Mouse (Mus musculus) heart, adult 2 months (tissue): ENCODE measurements at regions not wholly inside any gene's neighbourhood (a gene's known extent, or its start where the extent isn't known, plus 50 kb on each side); places are given as distances from the start of the nearest gene placed in this dataset.

Experiments
- DNase-seq, 2 experiments: peaks; one replicate each; pipeline ENCODE4 v3.0.0; 2021
- H3K27ac ChIP-seq: fragments of 200-600 bp; 2 replicates; pipeline ENCODE4 v1.8.1; 2022
- H3K27me3 ChIP-seq: fragments of 200-500 bp; 2 replicates; pipeline ENCODE4 v1.6.1; 2012; ENCODE audit warnings: mild to moderate bottlenecking, low read length, inconsistent platforms, mixed read lengths; ENCODE audit not compliant: control insufficient read depth, insufficient read depth
- H3K36me3 ChIP-seq: fragments of 200-500 bp; 2 replicates; pipeline ENCODE4 v1.6.1; 2012; ENCODE audit warnings: low read length, inconsistent platforms; ENCODE audit not compliant: control insufficient read depth, insufficient read depth
- H3K4me1 ChIP-seq: fragments of 200-500 bp; 2 replicates; pipeline ENCODE4 v1.6.1; 2011; ENCODE audit warnings: low read length; ENCODE audit not compliant: control insufficient read depth, insufficient read depth
- H3K4me3 ChIP-seq: fragments of 200-600 bp; 2 replicates; pipeline ENCODE4 v1.8.1; 2022
- H3K79me2 ChIP-seq: fragments of 200-500 bp; replicated peaks from 2 replicates; pipeline ENCODE4 v1.6.1; 2012; ENCODE audit warnings: mild to moderate bottlenecking, inconsistent platforms, low read length, moderate library complexity, mixed read lengths; ENCODE audit not compliant: control insufficient read depth, insufficient read depth
- H3K9ac ChIP-seq: fragments of 200-500 bp; 2 replicates; pipeline ENCODE4 v1.6.1; 2012; ENCODE audit warnings: low read depth, mild to moderate bottlenecking, control low read depth, inconsistent platforms, low read length, mixed read lengths
- CTCF ChIP-seq: fragments of 200-600 bp; IDR thresholded peaks from 2 replicates; pipeline ENCODE4 v1.8.1; 2022; ENCODE audit warnings: antibody characterized with exemption, mild to moderate bottlenecking, moderate library complexity
- EP300 ChIP-seq: fragments of 200-500 bp; IDR thresholded peaks from 2 replicates; pipeline ENCODE4 v1.6.1; 2011; ENCODE audit warnings: low read depth, low read length, control low read depth; ENCODE audit not compliant: insufficient read depth
- POLR2A ChIP-seq: fragments of 200-500 bp; IDR thresholded peaks from 2 replicates; pipeline ENCODE4 v1.6.1; 2011; ENCODE audit warnings: mild to moderate bottlenecking, low read depth, low read length, control low read depth; ENCODE audit not compliant: insufficient read depth
- WGBS: fragments of 180-500 bp; shearing (Covaris S2); methylation state at CpG from one replicate; pipeline ENCODE4 v1.1.7; 2018; 5-methylcytosine and 5-hydroxymethylcytosine counted together
- intact Hi-C: fragments of 180-260 bp; cut with DNase I; formaldehyde crosslinking; loops from one replicate; pipeline ENCODE4 v1.15.1; 2025

GRCm38 (mm10) chr11:92405818-92406217 lies 692.0 kb upstream of the Car10 start:
- no peak overlapping the region for H3K4me3 ChIP-seq
- H3K9ac ChIP-seq, result no peak overlapping the region
- no peaks in the 10 kb centered on the region for H3K79me2 ChIP-seq
- no peak overlapping the region for H3K27ac ChIP-seq
- WGBS, result 16% methylated on average over 4 of the region's 4 CpGs
- intact Hi-C loops, result no loop called here
- no peaks in the 10 kb centered on the region for H3K27me3 ChIP-seq
- TF ChIP-seq POLR2A, result no peak
- TF ChIP-seq CTCF, result peak; percentile 26; the same call in 1 of the 2 replicates
- TF ChIP-seq EP300, result no peak
- no peak for DNase-seq
- no peaks in the 10 kb centered on the region for H3K4me1 ChIP-seq
- no peaks in the 10 kb centered on the region for H3K36me3 ChIP-seq

- Histone ChIP-seq H3K9ac (no peak overlapping the region), H3K79me2 (no peaks in the 10 kb centered on the region), H3K27ac (no peak overlapping the region), H3K4me3 (no peak overlapping the region), H3K4me1 (no peaks in the 10 kb centered on the region), H3K36me3 (no peaks in the 10 kb centered on the region), H3K27me3 (no peaks in the 10 kb centered on the region)
- no peak for DNase-seq
- intact Hi-C loops, result no loop called here
- WGBS, result 62% methylated on average over 2 of the region's 2 CpGs
- TF ChIP-seq POLR2A, result no peak
- TF ChIP-seq EP300, result no peak
- TF ChIP-seq CTCF, result no peak
These were observed 646.5 kb upstream of the Car10 start for GRCm38 (mm10) chr11:92451372-92451771.

- DNase-seq, result no peak
- H3K79me2 ChIP-seq, result no peaks in the 10 kb centered on the region
- intact Hi-C loops, result no loop called here
- no peaks in the 10 kb centered on the region for H3K27me3 ChIP-seq
- H3K4me1 ChIP-seq, result no peaks in the 10 kb centered on the region
- H3K9ac ChIP-seq, result no peak overlapping the region
- no peak overlapping the region for H3K4me3 ChIP-seq
- TF ChIP-seq EP300 (no peak), CTCF (no peak), POLR2A (no peak)
- no peak overlapping the region for H3K27ac ChIP-seq
- WGBS, result 84% methylated on average over 2 of the region's 2 CpGs
- no peaks in the 10 kb centered on the region for H3K36me3 ChIP-seq
These were observed 602.5 kb upstream of the Car10 start for GRCm38 (mm10) chr11:92495291-92495690.
